Mouse (Mus musculus): ENCODE data around the gene Gm45021.

- TF ChIP-seq CTCF (IDR thresholded peaks at IDR 0.05; ENCODE audit: control insufficient read depth, insufficient read depth, insufficient read length) (no peak), MAX (IDR thresholded peaks at IDR 0.05) (no peak)
Observed at GRCm38 (mm10) chr6:48629661-48630034, 40.2 kb downstream of the Gm45021 start.

Data from C2C12 (cell line).